Mouse (Mus musculus): Measurements from ENCODE around the gene Gm20388. TPM values are rescaled to one million over a fixed set of nuclear protein-coding genes. Genes with fewer than 3 reads are reported as not detected.

Gene Gm20388
- polyA plus RNA-seq, 1 experiment: 0.36 TPM

DNA sequence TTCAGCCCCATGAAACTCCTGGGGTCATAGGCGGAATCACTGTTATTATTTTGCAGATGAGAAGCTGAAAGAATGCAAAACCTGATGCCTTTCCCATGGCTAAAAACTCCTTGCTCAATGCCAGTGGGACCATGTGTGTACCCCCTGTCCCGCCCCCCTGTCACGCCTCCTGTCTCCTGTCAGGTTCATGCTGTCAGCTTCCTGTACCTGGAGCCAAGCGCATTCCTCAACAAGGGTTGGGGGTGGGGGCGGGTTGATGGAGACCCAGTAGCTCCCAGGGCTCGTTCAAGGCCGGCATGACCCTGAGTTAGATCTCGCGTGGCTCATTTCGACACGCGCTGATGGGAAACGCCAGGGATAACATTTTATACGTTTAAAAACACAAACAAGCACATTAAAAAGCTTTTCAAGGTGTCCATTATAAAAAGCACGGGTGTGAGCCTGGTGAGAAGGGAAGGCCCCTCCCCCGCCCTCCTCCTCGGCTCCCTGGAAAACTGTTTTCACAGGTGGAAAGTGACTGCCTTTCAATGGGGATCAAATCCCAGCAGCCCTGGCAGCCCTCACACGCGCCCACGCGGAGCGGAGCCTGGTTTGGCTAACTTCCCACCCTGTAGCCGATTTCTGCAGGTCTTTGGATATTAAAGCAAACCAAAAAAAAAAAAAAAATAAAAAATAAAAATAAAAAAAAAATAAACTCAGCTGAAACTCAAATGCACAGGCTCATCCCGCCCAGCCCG, 1563.7 kb downstream of the Gm20388 start:
- H3K9me3 ChIP-seq (ENCODE audit: control insufficient read depth, low read length): no peaks in the 10 kb centered on the region
- H3K36me3 ChIP-seq (ENCODE audit: control insufficient read depth): no peaks in the 10 kb centered on the region
- no peak overlapping the region for H3K4me3 ChIP-seq (replicated peaks)
- TF ChIP-seq TAL1 (IDR thresholded peaks at IDR 0.05; ENCODE audit: low read length) (no peak), GATA1 (IDR thresholded peaks at IDR 0.05; ENCODE audit: low read length) (no peak)
- H3K27me3 ChIP-seq (ENCODE audit: control insufficient read depth): peaks cover 10% of the 10 kb centered on the region
- no peaks in the 10 kb centered on the region for H3K4me1 ChIP-seq (ENCODE audit: control insufficient read depth)

DNA sequence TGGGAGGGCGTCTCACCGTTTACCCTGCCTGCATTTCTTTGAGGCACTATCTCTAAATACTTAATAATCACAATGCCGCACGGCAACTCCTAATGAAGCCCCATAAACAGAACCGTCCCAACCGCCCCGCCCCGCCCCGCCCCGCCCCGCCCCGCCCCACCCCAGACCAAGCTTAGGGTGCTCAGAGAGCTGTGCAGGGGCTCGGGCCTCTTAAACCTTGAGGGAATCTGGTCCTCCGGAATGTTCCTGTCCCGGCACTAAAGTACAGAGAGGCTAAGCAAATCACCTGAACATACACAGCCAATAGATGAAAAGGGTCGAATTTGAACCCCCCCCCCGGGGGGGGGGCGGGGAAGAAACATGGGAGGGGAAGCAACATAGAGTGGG, 1564.2 kb downstream of the Gm20388 start:
- no peaks in the 10 kb centered on the region for H3K36me3 ChIP-seq (ENCODE audit: control insufficient read depth)
- no peaks in the 10 kb centered on the region for H3K4me1 ChIP-seq (ENCODE audit: control insufficient read depth)
- TF ChIP-seq TAL1 (IDR thresholded peaks at IDR 0.05; ENCODE audit: low read length): no peak
- no peak for TF ChIP-seq GATA1 (IDR thresholded peaks at IDR 0.05; ENCODE audit: low read length)
- no peak overlapping the region for H3K4me3 ChIP-seq (replicated peaks)
- H3K27me3 ChIP-seq (ENCODE audit: control insufficient read depth): peaks cover 10% of the 10 kb centered on the region
- no peaks in the 10 kb centered on the region for H3K9me3 ChIP-seq (ENCODE audit: control insufficient read depth, low read length)

DNA sequence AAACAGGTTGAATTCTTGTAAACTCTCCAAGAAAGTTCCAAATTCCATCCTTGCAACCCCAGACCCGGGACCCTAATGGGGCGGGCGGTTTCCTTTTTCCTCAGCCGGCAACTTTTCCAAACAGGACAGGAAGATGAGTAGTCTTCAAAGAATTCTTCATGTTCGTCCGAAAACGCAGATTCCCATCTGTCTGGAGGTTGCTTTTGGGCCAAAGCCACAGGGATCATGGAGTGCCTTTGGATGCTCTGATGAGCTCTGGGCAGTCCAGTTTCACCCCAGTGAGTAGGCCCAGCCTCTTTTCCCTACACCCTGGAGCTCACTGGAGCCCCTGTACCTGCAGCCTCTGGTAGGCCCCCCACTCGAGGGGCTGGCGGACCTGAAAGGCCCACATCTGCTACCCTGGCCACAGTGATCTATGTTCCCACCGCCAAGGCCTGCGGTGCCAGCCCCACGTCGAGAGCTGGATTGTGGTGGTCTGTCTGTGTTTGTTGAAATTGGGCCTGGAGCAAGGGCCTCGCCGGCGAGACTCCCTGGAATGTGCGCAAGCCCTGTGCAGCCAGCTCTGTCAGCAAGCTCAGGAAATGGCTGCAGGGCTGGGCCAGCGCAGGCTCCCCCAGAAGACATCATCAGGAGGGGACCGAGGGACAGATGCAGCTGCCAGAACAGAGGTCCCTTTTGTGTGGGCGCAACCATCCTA, 1567.4 kb downstream of the Gm20388 start:
- H3K9me3 ChIP-seq (ENCODE audit: control insufficient read depth, low read length): no peaks in the 10 kb centered on the region
- H3K36me3 ChIP-seq (ENCODE audit: control insufficient read depth): no peaks in the 10 kb centered on the region
- H3K4me1 ChIP-seq (ENCODE audit: control insufficient read depth): no peaks in the 10 kb centered on the region
- no peak overlapping the region for H3K4me3 ChIP-seq (replicated peaks)
- TF ChIP-seq GATA1 (IDR thresholded peaks at IDR 0.05; ENCODE audit: low read length) (no peak), TAL1 (IDR thresholded peaks at IDR 0.05; ENCODE audit: low read length) (no peak)
- peaks cover 10% of the 10 kb centered on the region for H3K27me3 ChIP-seq (ENCODE audit: control insufficient read depth)

DNA sequence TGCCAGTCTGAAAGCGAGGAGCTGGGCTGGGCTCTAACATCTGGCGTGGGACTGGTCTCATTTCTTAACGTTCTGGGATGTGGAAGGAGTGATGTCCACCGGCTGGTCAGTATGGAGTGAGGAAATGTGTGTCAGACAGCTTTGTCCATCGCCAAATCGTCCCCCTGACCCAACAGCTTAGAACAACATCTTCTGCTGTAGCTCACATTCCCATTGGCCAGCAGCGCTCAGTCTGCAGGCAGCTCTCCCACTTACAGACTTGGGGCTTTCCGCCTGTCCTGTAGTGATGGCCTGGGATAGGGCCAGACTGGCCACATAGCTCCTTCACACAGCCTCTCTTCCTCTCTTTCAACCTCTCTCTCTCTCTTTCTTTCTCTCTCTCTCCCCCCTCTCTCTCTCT, 1568.5 kb downstream of the Gm20388 start:
- Histone ChIP-seq H3K9me3 (ENCODE audit: control insufficient read depth, low read length) (no peaks in the 10 kb centered on the region), H3K36me3 (ENCODE audit: control insufficient read depth) (no peaks in the 10 kb centered on the region), H3K4me1 (ENCODE audit: control insufficient read depth) (no peaks in the 10 kb centered on the region), H3K4me3 (replicated peaks) (no peak overlapping the region), H3K27me3 (ENCODE audit: control insufficient read depth) (peaks cover 9% of the 10 kb centered on the region)
- TF ChIP-seq TAL1 (IDR thresholded peaks at IDR 0.05; ENCODE audit: low read length) (no peak), GATA1 (IDR thresholded peaks at IDR 0.05; ENCODE audit: low read length) (no peak)

DNA sequence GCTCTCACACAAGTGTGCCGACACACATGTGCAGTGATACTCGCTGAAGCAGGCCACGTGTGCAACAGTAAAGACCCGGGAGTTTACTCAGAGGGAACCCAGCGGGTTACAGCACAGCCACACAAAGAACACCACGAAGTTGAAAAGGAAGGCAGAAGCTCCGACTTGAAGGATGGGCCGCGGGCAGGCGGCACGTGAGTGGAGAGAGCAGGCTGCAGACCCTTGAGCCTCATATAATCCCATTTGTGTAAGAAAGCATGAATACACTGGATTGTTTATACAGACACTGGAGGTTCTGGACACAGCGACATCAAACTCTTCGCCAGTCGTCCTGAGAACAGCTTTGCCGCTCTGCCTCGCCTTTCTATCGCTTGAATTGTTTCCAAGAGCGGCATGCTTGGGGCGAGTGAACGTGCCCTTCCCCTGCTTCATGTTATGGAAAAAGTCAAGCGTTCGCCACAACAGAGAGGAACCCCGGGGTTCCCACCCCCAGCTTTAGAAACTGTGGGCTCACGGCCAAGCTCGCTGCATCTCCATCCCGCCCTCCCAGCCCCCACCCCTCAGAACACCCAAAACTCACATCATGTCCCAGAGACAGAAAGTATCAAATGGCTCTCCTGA, 1569.9 kb downstream of the Gm20388 start:
- Histone ChIP-seq H3K9me3 (ENCODE audit: control insufficient read depth, low read length) (no peaks in the 10 kb centered on the region), H3K4me1 (ENCODE audit: control insufficient read depth) (no peaks in the 10 kb centered on the region), H3K27me3 (ENCODE audit: control insufficient read depth) (peaks cover 3% of the 10 kb centered on the region; the same call in 1 of the 2 replicates), H3K36me3 (ENCODE audit: control insufficient read depth) (no peaks in the 10 kb centered on the region), H3K4me3 (replicated peaks) (no peak overlapping the region)
- no peak for TF ChIP-seq TAL1 (IDR thresholded peaks at IDR 0.05; ENCODE audit: low read length)
- no peak for TF ChIP-seq GATA1 (IDR thresholded peaks at IDR 0.05; ENCODE audit: low read length)

DNA sequence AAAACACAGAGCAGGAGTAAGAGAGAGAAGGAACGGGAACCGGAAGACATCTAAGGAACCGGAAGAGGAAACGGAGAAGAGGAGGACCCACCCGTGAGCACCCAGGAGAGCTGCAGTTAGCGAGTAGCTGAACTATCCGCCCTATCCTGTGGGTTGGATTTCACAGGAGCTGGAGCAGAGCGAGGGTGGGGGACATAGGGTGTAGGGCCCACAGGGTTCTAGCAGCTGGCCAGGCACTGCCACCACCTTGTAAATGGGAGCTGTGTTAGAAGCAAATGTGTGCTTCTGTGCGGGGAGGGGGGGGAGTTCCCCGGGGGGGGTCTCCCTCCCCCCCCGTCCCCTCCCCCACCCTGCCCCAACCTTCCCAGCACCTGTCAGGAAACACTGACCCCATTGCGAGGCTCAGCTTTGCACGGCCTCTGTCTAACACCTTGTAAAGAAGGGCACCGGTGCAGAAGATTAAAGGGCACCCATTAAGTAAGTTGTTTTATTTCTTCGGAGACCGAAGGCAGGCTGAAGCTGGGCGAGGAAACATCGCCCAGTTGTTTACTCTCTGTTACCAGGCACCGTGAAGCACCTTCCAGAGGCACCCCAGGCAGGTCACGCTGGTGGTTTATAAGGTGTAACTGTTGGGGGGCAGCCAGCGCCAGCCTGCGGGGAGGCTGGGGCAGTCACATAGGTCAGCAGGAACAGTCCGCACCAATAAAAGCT, 1573.6 kb downstream of the Gm20388 start:
- Histone ChIP-seq H3K4me1 (ENCODE audit: control insufficient read depth) (no peaks in the 10 kb centered on the region), H3K4me3 (replicated peaks) (no peak overlapping the region), H3K36me3 (ENCODE audit: control insufficient read depth) (no peaks in the 10 kb centered on the region), H3K27me3 (ENCODE audit: control insufficient read depth) (no peaks in the 10 kb centered on the region), H3K9me3 (ENCODE audit: control insufficient read depth, low read length) (peaks cover 3% of the 10 kb centered on the region; the same call in 1 of the 2 replicates)
- TF ChIP-seq TAL1 (IDR thresholded peaks at IDR 0.05; ENCODE audit: low read length): no peak
- TF ChIP-seq GATA1 (IDR thresholded peaks at IDR 0.05; ENCODE audit: low read length): no peak

DNA sequence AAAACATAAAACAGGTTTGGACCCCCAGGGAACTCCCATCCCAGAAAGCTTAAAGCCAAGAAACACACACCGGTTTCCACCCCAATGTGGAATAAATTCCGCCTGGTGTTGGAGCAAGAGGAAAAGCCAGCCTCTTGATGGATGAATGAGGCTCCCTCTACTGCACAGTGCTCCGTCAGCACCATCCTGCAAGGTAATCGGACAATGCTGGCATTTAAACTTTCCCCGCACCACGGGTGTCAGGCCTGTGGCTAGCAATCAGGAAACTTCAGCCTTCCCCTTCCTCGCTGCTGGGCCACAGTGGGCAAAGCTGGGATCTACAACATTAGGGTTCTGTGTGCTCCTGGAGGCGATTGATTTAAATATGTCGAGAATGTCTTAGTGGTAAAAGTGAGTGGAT, 1581.0 kb downstream of the Gm20388 start:
- H3K4me1 ChIP-seq (ENCODE audit: control insufficient read depth): no peaks in the 10 kb centered on the region
- no peaks in the 10 kb centered on the region for H3K36me3 ChIP-seq (ENCODE audit: control insufficient read depth)
- no peak overlapping the region for H3K4me3 ChIP-seq (replicated peaks)
- H3K9me3 ChIP-seq (ENCODE audit: control insufficient read depth, low read length): peaks cover 3% of the 10 kb centered on the region; the same call in 1 of the 2 replicates
- TF ChIP-seq GATA1 (IDR thresholded peaks at IDR 0.05; ENCODE audit: low read length) (no peak), TAL1 (IDR thresholded peaks at IDR 0.05; ENCODE audit: low read length) (no peak)
- no peaks in the 10 kb centered on the region for H3K27me3 ChIP-seq (ENCODE audit: control insufficient read depth)

DNA sequence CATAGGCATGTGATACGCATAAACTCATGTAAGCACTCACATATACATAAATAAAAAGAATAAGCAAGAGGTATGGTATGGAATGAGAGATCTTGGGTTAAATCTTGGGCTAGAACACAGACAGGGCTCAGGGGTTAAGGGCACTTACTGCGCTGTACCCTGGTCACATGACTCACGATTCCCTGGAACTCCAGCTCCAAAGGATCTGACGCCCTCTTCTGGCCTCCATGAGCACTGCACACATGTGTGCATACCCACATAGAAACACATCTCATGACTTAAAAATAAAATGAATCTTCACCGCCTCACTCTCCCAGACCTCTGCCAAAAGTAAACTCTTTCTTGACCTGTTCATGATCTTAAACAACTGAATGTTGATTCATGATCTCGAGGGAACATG, 1587.0 kb downstream of the Gm20388 start:
- Histone ChIP-seq H3K4me1 (ENCODE audit: control insufficient read depth) (no peaks in the 10 kb centered on the region), H3K4me3 (replicated peaks) (no peak overlapping the region), H3K27me3 (ENCODE audit: control insufficient read depth) (no peaks in the 10 kb centered on the region), H3K36me3 (ENCODE audit: control insufficient read depth) (no peaks in the 10 kb centered on the region), H3K9me3 (ENCODE audit: control insufficient read depth, low read length) (no peaks in the 10 kb centered on the region)
- TF ChIP-seq TAL1 (IDR thresholded peaks at IDR 0.05; ENCODE audit: low read length) (no peak), GATA1 (IDR thresholded peaks at IDR 0.05; ENCODE audit: low read length) (no peak)

DNA sequence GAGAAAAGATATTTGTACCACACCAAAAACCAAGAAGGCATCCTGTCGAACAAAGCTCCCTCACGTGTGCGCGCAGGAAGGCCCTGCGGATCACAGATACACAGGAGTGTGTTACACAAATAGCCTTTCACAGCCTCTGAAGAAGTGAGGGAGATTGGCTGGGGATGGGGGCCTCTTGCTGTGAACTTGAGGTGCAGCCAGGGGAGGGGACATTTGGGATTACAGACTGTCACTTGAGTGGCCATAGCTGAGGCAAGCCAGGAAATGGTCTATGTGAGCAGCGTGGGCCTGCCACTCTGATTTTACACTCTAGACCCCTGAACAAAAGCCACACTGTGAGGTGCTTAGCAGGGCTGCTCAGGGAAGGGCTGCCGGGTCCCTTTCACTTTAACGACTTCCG, 1601.1 kb downstream of the Gm20388 start:
- Histone ChIP-seq H3K36me3 (ENCODE audit: control insufficient read depth) (no peaks in the 10 kb centered on the region), H3K27me3 (ENCODE audit: control insufficient read depth) (no peaks in the 10 kb centered on the region), H3K4me3 (replicated peaks) (no peak overlapping the region), H3K4me1 (ENCODE audit: control insufficient read depth) (no peaks in the 10 kb centered on the region), H3K9me3 (ENCODE audit: control insufficient read depth, low read length) (no peaks in the 10 kb centered on the region)
- TF ChIP-seq GATA1 (IDR thresholded peaks at IDR 0.05; ENCODE audit: low read length): no peak
- no peak for TF ChIP-seq TAL1 (IDR thresholded peaks at IDR 0.05; ENCODE audit: low read length)

All from erythroblast, embryonic 14.5 days (primary cell).